Mouse (Mus musculus): ENCODE measurements around the gene Rcc2. TPM values are rescaled to one million over a fixed set of nuclear protein-coding genes. Genes with fewer than 3 reads are reported as not detected.

Gene Rcc2
- polyA plus RNA-seq, 1 experiment from 2014 or later: 16.1 TPM

- Histone ChIP-seq H3K9me3 (ENCODE audit: control insufficient read depth, low read length) (no peaks in the 10 kb centered on the region), H3K4me3 (ENCODE audit: control insufficient read depth in 1 of 2, insufficient read depth in 1 of 2, low read depth in 1 of 2, low read length in 2 of 2) (no peak overlapping the region), H3K36me3 (ENCODE audit: control insufficient read depth, insufficient read depth, low read length) (peaks cover 36% of the 10 kb centered on the region), H3K27me3 (ENCODE audit: control insufficient read depth, insufficient read depth, low read length) (no peaks in the 10 kb centered on the region), H3K27ac (replicated peaks in 1 of 2; ENCODE audit: control insufficient read depth in 1 of 2, insufficient read depth in 1 of 2, low read depth in 2 of 2, low read length in 2 of 2) (no peak overlapping the region), H3K9ac (ENCODE audit: low read length) (no peak overlapping the region), H3K4me1 (ENCODE audit: control insufficient read depth in 2 of 2, insufficient read depth in 2 of 2, low read length in 2 of 2) (peaks cover 0 to 8% of the 10 kb centered on the region in 2 experiments; a peak in 1 of 4 replicates), H3K4me2 (ENCODE audit: low read length) (no peak overlapping the region)
- WGBS: 53% methylated on average over 6 of the region's 6 CpGs
- ATAC-seq (ENCODE audit: insufficient number of reproducible peaks, insufficient read depth, low FRiP score, low read depth): no peak
Measured at GRCm38 (mm10) chr4:140724739-140725138, 24.4 kb downstream of the Rcc2 start.

- no peak overlapping the region for H3K9ac ChIP-seq (ENCODE audit: low read length)
- ATAC-seq (ENCODE audit: insufficient number of reproducible peaks, insufficient read depth, low FRiP score, low read depth): no peak
- H3K27me3 ChIP-seq (ENCODE audit: control insufficient read depth, insufficient read depth, low read length): no peaks in the 10 kb centered on the region
- no peak overlapping the region for H3K27ac ChIP-seq (replicated peaks in 1 of 2; ENCODE audit: control insufficient read depth in 1 of 2, insufficient read depth in 1 of 2, low read depth in 2 of 2, low read length in 2 of 2)
- H3K9me3 ChIP-seq (ENCODE audit: control insufficient read depth, low read length): no peaks in the 10 kb centered on the region
- no peaks in the 10 kb centered on the region for H3K4me1 ChIP-seq (ENCODE audit: control insufficient read depth in 2 of 2, insufficient read depth in 2 of 2, low read length in 2 of 2)
- H3K4me2 ChIP-seq (ENCODE audit: low read length): no peak overlapping the region
- 87% methylated on average over 12 of the region's 12 CpGs for WGBS
- peaks cover 15% of the 10 kb centered on the region for H3K36me3 ChIP-seq (ENCODE audit: control insufficient read depth, insufficient read depth, low read length)
- H3K4me3 ChIP-seq (ENCODE audit: control insufficient read depth in 1 of 2, insufficient read depth in 1 of 2, low read depth in 1 of 2, low read length in 2 of 2): no peak overlapping the region
Measured at GRCm38 (mm10) chr4:140726907-140727306, 26.6 kb downstream of the Rcc2 start.

GRCm38 (mm10) chr4:140731654-140732053, 31.3 kb downstream of the Rcc2 start:
- H3K36me3 ChIP-seq (ENCODE audit: control insufficient read depth, insufficient read depth, low read length): no peaks in the 10 kb centered on the region
- no peak overlapping the region for H3K27ac ChIP-seq (replicated peaks in 1 of 2; ENCODE audit: control insufficient read depth in 1 of 2, insufficient read depth in 1 of 2, low read depth in 2 of 2, low read length in 2 of 2)
- no peak overlapping the region for H3K9ac ChIP-seq (ENCODE audit: low read length)
- peaks cover 0 to 6% of the 10 kb centered on the region in 2 experiments; a peak in 2 of 4 replicates for H3K4me1 ChIP-seq (ENCODE audit: control insufficient read depth in 2 of 2, insufficient read depth in 2 of 2, low read length in 2 of 2)
- no peak overlapping the region for H3K4me3 ChIP-seq (ENCODE audit: control insufficient read depth in 1 of 2, insufficient read depth in 1 of 2, low read depth in 1 of 2, low read length in 2 of 2)
- H3K27me3 ChIP-seq (ENCODE audit: control insufficient read depth, insufficient read depth, low read length): no peaks in the 10 kb centered on the region
- no peaks in the 10 kb centered on the region for H3K9me3 ChIP-seq (ENCODE audit: control insufficient read depth, low read length)
- no peak overlapping the region for H3K4me2 ChIP-seq (ENCODE audit: low read length)
- WGBS: 78% methylated on average over 4 of the region's 4 CpGs
- no peak for ATAC-seq (ENCODE audit: insufficient number of reproducible peaks, insufficient read depth, low FRiP score, low read depth)

- Histone ChIP-seq H3K27ac (replicated peaks in 1 of 2; ENCODE audit: control insufficient read depth in 1 of 2, insufficient read depth in 1 of 2, low read depth in 2 of 2, low read length in 2 of 2) (no peak overlapping the region), H3K9me3 (ENCODE audit: control insufficient read depth, low read length) (no peaks in the 10 kb centered on the region), H3K36me3 (ENCODE audit: control insufficient read depth, insufficient read depth, low read length) (no peaks in the 10 kb centered on the region), H3K4me3 (ENCODE audit: control insufficient read depth in 1 of 2, insufficient read depth in 1 of 2, low read depth in 1 of 2, low read length in 2 of 2) (no peak overlapping the region), H3K4me1 (ENCODE audit: control insufficient read depth in 2 of 2, insufficient read depth in 2 of 2, low read length in 2 of 2) (peaks cover 0 to 6% of the 10 kb centered on the region in 2 experiments; a peak in 2 of 4 replicates), H3K9ac (ENCODE audit: low read length) (no peak overlapping the region), H3K27me3 (ENCODE audit: control insufficient read depth, insufficient read depth, low read length) (no peaks in the 10 kb centered on the region), H3K4me2 (ENCODE audit: low read length) (no peak overlapping the region)
- WGBS: 78% methylated on average over 7 of the region's 7 CpGs
- no peak for ATAC-seq (ENCODE audit: insufficient number of reproducible peaks, insufficient read depth, low FRiP score, low read depth)
Measured at GRCm38 (mm10) chr4:140732871-140733270, 32.5 kb downstream of the Rcc2 start.

- H3K4me3 ChIP-seq (ENCODE audit: control insufficient read depth in 1 of 2, insufficient read depth in 1 of 2, low read depth in 1 of 2, low read length in 2 of 2): no peak overlapping the region
- no peaks in the 10 kb centered on the region for H3K9me3 ChIP-seq (ENCODE audit: control insufficient read depth, low read length)
- H3K27ac ChIP-seq (replicated peaks in 1 of 2; ENCODE audit: control insufficient read depth in 1 of 2, insufficient read depth in 1 of 2, low read depth in 2 of 2, low read length in 2 of 2): no peak overlapping the region
- H3K4me2 ChIP-seq (ENCODE audit: low read length): no peak overlapping the region
- H3K4me1 ChIP-seq (ENCODE audit: control insufficient read depth in 2 of 2, insufficient read depth in 2 of 2, low read length in 2 of 2): peaks cover 0 to 3% of the 10 kb centered on the region in 2 experiments; a peak in 2 of 4 replicates
- no peak overlapping the region for H3K9ac ChIP-seq (ENCODE audit: low read length)
- 87% methylated on average over 11 of the region's 11 CpGs for WGBS
- no peak for ATAC-seq (ENCODE audit: insufficient number of reproducible peaks, insufficient read depth, low FRiP score, low read depth)
- no peaks in the 10 kb centered on the region for H3K36me3 ChIP-seq (ENCODE audit: control insufficient read depth, insufficient read depth, low read length)
- no peaks in the 10 kb centered on the region for H3K27me3 ChIP-seq (ENCODE audit: control insufficient read depth, insufficient read depth, low read length)
Measured at GRCm38 (mm10) chr4:140740655-140741054, 40.3 kb downstream of the Rcc2 start.

GRCm38 (mm10) chr4:140741401-140741800, 41.1 kb downstream of the Rcc2 start:
- H3K9me3 ChIP-seq (ENCODE audit: control insufficient read depth, low read length): no peaks in the 10 kb centered on the region
- H3K27me3 ChIP-seq (ENCODE audit: control insufficient read depth, insufficient read depth, low read length): no peaks in the 10 kb centered on the region
- H3K4me2 ChIP-seq (ENCODE audit: low read length): no peak overlapping the region
- no peaks in the 10 kb centered on the region for H3K36me3 ChIP-seq (ENCODE audit: control insufficient read depth, insufficient read depth, low read length)
- peaks cover 0 to 3% of the 10 kb centered on the region in 2 experiments; a peak in 2 of 4 replicates for H3K4me1 ChIP-seq (ENCODE audit: control insufficient read depth in 2 of 2, insufficient read depth in 2 of 2, low read length in 2 of 2)
- H3K4me3 ChIP-seq (ENCODE audit: control insufficient read depth in 1 of 2, insufficient read depth in 1 of 2, low read depth in 1 of 2, low read length in 2 of 2): no peak overlapping the region
- H3K27ac ChIP-seq (replicated peaks in 1 of 2; ENCODE audit: control insufficient read depth in 1 of 2, insufficient read depth in 1 of 2, low read depth in 2 of 2, low read length in 2 of 2): no peak overlapping the region
- no peak for ATAC-seq (ENCODE audit: insufficient number of reproducible peaks, insufficient read depth, low FRiP score, low read depth)
- no peak overlapping the region for H3K9ac ChIP-seq (ENCODE audit: low read length)
- WGBS: 85% methylated on average over 6 of the region's 6 CpGs

- H3K9ac ChIP-seq (ENCODE audit: low read length): no peak within 1 kb of the TSS
- no peak for ATAC-seq (ENCODE audit: insufficient number of reproducible peaks, insufficient read depth, low FRiP score, low read depth)
Measured at GRCm38 (mm10) chr4:140742543-140742942, 42.2 kb downstream of the Rcc2 start, which contains the start of gene Padi6. Gene Padi6 (minus strand): TSS chr4:140742643.

GRCm38 (mm10) chr4:140743086-140743485, 42.7 kb downstream of the Rcc2 start:
- no peaks in the 10 kb centered on the region for H3K27me3 ChIP-seq (ENCODE audit: control insufficient read depth, insufficient read depth, low read length)
- H3K36me3 ChIP-seq (ENCODE audit: control insufficient read depth, insufficient read depth, low read length): no peaks in the 10 kb centered on the region
- no peak for ATAC-seq (ENCODE audit: insufficient number of reproducible peaks, insufficient read depth, low FRiP score, low read depth)
- H3K9ac ChIP-seq (ENCODE audit: low read length): no peak overlapping the region
- H3K4me2 ChIP-seq (ENCODE audit: low read length): no peak overlapping the region
- WGBS: 14% methylated on average over 4 of the region's 4 CpGs
- no peak overlapping the region for H3K27ac ChIP-seq (replicated peaks in 1 of 2; ENCODE audit: control insufficient read depth in 1 of 2, insufficient read depth in 1 of 2, low read depth in 2 of 2, low read length in 2 of 2)
- no peaks in the 10 kb centered on the region for H3K9me3 ChIP-seq (ENCODE audit: control insufficient read depth, low read length)
- no peak overlapping the region for H3K4me3 ChIP-seq (ENCODE audit: control insufficient read depth in 1 of 2, insufficient read depth in 1 of 2, low read depth in 1 of 2, low read length in 2 of 2)
- peaks cover 7 to 13% of the 10 kb centered on the region in 2 experiments for H3K4me1 ChIP-seq (ENCODE audit: control insufficient read depth in 2 of 2, insufficient read depth in 2 of 2, low read length in 2 of 2)

More at GRCm38 (mm10) chr4:140742543-140742942, 42.2 kb downstream of the Rcc2 start, which contains the start of gene Padi6:
- Histone ChIP-seq H3K4me1 (ENCODE audit: control insufficient read depth in 2 of 2, insufficient read depth in 2 of 2, low read length in 2 of 2) (peaks cover 3 to 8% of the 10 kb centered on the region in 2 experiments), H3K27ac (replicated peaks in 1 of 2; ENCODE audit: control insufficient read depth in 1 of 2, insufficient read depth in 1 of 2, low read depth in 2 of 2, low read length in 2 of 2) (no peak within 1 kb of the TSS), H3K36me3 (ENCODE audit: control insufficient read depth, insufficient read depth, low read length) (no peaks in the 10 kb centered on the region), H3K4me2 (ENCODE audit: low read length) (no peak within 1 kb of the TSS), H3K9me3 (ENCODE audit: control insufficient read depth, low read length) (no peaks in the 10 kb centered on the region), H3K4me3 (ENCODE audit: control insufficient read depth in 1 of 2, insufficient read depth in 1 of 2, low read depth in 1 of 2, low read length in 2 of 2) (no peak within 1 kb of the TSS), H3K27me3 (ENCODE audit: control insufficient read depth, insufficient read depth, low read length) (no peaks in the 10 kb centered on the region)
- WGBS: 76% methylated on average over 2 of the region's 2 CpGs

Measured in heart, embryonic 14.5 days (tissue).